Mouse (Mus musculus) testis, adult 2 months (tissue): ENCODE data around the gene Scnm1.

ENCODE experiments used
- CTCF ChIP-seq: fragments of 200-500 bp; IDR thresholded peaks from 2 replicates; pipeline ENCODE4 v1.5.1; 2012; ENCODE audit warnings: low read depth, mild to moderate bottlenecking, inconsistent platforms, low read length, moderate library complexity; ENCODE audit not compliant: control insufficient read depth, insufficient read depth, insufficient replicate concordance
- POLR2A ChIP-seq: fragments of 200-500 bp; IDR thresholded peaks from 2 replicates; pipeline ENCODE4 v1.6.1; 2012; ENCODE audit warnings: low read depth, mild to moderate bottlenecking, inconsistent platforms, low read length, moderate library complexity; ENCODE audit not compliant: control insufficient read depth

- TF ChIP-seq CTCF, result no peak
- TF ChIP-seq POLR2A, result no peak
These were observed 46.1 kb upstream of the Scnm1 start for GRCm38 (mm10) chr3:95179890-95180289.
